ENCODE assay signal across 10 mouse cellular contexts in genomic region chr4:46649161-46649560, GRCm38 (mm10). TPM values are rescaled to one million over a fixed set of nuclear protein-coding genes. Genes with fewer than 3 reads are reported as not detected.
A peak's percentile ranks its signal among the peaks of the same experiment; 100 is the strongest.
DNase-seq lines count a peak whose midpoint lies in the region; ATAC-seq and TF ChIP-seq lines count a peak whose summit lies in the region.
"Had no signal": no experiment of that assay in that cellular context is flagged by ENCODE, and none has a peak within 500 bp of the region (broad histone marks: within the 10 kb centered on the region; RNA-seq: fewer than 3 reads in every experiment).

No protein-coding gene starts in this region.

- H3K27ac ChIP-seq in gastrocnemius, adult 2 months: peak overlapping the region; percentile 99; the same call in 1 of the 2 replicates
- H3K27ac ChIP-seq in liver, embryonic 12.5 days: no peak overlapping the region

- no peak overlapping the region; the same call in 1 of the 2 replicates for H3K9ac ChIP-seq in liver, embryonic 12.5 days

- intact Hi-C loops in gastrocnemius, adult 2 months (cut with DNase I): no loop called here
- intact Hi-C loops in gastrocnemius, postnatal 36 days (cut with DNase I): no loop called here

- peak overlapping the region; percentile 83 for H3K4me3 ChIP-seq in gastrocnemius, adult 2 months
- H3K4me3 ChIP-seq in liver, embryonic 12.5 days: peak overlapping the region; percentile 79

- peaks cover 54% of the 10 kb centered on the region for H3K27me3 ChIP-seq in liver, embryonic 12.5 days (replicated peaks)

- H3K4me1 ChIP-seq in liver, embryonic 12.5 days: peaks cover 16% of the 10 kb centered on the region

- no peak for ATAC-seq in liver, embryonic 12.5 days

- no peak for DNase-seq in gastrocnemius, adult 2 months
- DNase-seq in gastrocnemius, postnatal 36 days: no peak
- peak; percentile 34 for DNase-seq in urinary bladder, postnatal 14 days (ENCODE audit: low spot score)
- no peak for DNase-seq in urinary bladder, adult 2 months (ENCODE audit: low spot score)
- DNase-seq in adrenal gland, postnatal 4 days (ENCODE audit: low spot score in 2 of 2): no peak
- no peak for DNase-seq in spleen, postnatal 10 days (ENCODE audit: low spot score in 2 of 2)
- no peak for DNase-seq in thymus, postnatal 25 days
- DNase-seq: cerebellum, postnatal 25 days; lung, adult 18-20 months had no signal

- no peaks in the 10 kb centered on the region for H3K9me3 ChIP-seq in liver, embryonic 12.5 days (replicated peaks)

- H3K36me3 ChIP-seq in liver, embryonic 12.5 days: no peaks in the 10 kb centered on the region

- TF ChIP-seq CTCF in gastrocnemius, adult 2 months (IDR thresholded peaks at IDR 0.05): no peak

- 47% methylated on average over 4 of the region's 4 CpGs for WGBS in liver, embryonic 12.5 days (ENCODE audit: insufficient replicate concordance)

- peak overlapping the region; percentile 94 for H3K4me2 ChIP-seq in liver, embryonic 12.5 days

RNA-seq across cellular contexts. Expression of gene Tbc1d2, which starts 0.8 kb away (rescaled TPM):
- under 1 TPM; 0.39 to 0.59 TPM for total RNA-seq in gastrocnemius, adult 2 months (2021)
- under 1 TPM; 0.72 to 0.77 TPM for total RNA-seq in gastrocnemius, postnatal 36 days (2021)
- 18.6 and 24.0 TPM in 2 replicates for polyA plus RNA-seq in urinary bladder, adult 2 months (2012; rRNA removed)
- polyA plus RNA-seq in liver, embryonic 12.5 days (2016; fragmentation: Nextera tagmentation; extraction: Ambion mirVana): 0.57 and 0.62 TPM in 2 replicates
- total RNA-seq in adrenal gland, postnatal 4 days (2021): 1 to 10 TPM; 2.8 to 3.9 TPM

RNA-seq across cellular contexts. Expression of gene Coro2a, which starts 47.2 kb away (rescaled TPM):
- under 1 TPM; 0.10 to 0.39 TPM for total RNA-seq in gastrocnemius, adult 2 months (2021)
- total RNA-seq in gastrocnemius, postnatal 36 days (2021): under 1 TPM; 0.05 to 0.42 TPM
- polyA plus RNA-seq in urinary bladder, adult 2 months (2012; rRNA removed): 6.4 and 7.0 TPM in 2 replicates
- 4.9 and 5.2 TPM in 2 replicates for polyA plus RNA-seq in liver, embryonic 12.5 days (2016; fragmentation: Nextera tagmentation; extraction: Ambion mirVana)
- 1 to 10 TPM; 5.1 to 7.0 TPM for total RNA-seq in adrenal gland, postnatal 4 days (2021)

Comparison
In these comparisons a context has a peak if more than half of its experiments do, and no peak if none do; other contexts are left out.
1. RNA of gene Coro2a, which starts 47.2 kb away (total RNA-seq): 5.1 to 7.0 TPM in adrenal gland, postnatal 4 days; 0.05 to 0.42 TPM in gastrocnemius, postnatal 36 days and 0.10 to 0.39 TPM in gastrocnemius, adult 2 months; every median in the first group is over 4 times any median in the second.